Mouse (Mus musculus): ENCODE measurements around the gene Ndufb2. TPM values are rescaled to one million over a fixed set of nuclear protein-coding genes. Genes with fewer than 3 reads are reported as not detected.

Gene Ndufb2
- polyA plus RNA-seq, 1 experiment from 2014 or later, result 423 TPM

GRCm38 (mm10) chr6:39574951-39575350 lies 17.4 kb upstream of the Ndufb2 start:
- no peaks in the 10 kb centered on the region for H3K9me3 ChIP-seq (ENCODE audit: control insufficient read depth, low read length)
- 69% methylated on average over 7 of the region's 7 CpGs for WGBS
- H3K9ac ChIP-seq (ENCODE audit: low read depth, low read length), result peak overlapping the region; percentile 90

DNA sequence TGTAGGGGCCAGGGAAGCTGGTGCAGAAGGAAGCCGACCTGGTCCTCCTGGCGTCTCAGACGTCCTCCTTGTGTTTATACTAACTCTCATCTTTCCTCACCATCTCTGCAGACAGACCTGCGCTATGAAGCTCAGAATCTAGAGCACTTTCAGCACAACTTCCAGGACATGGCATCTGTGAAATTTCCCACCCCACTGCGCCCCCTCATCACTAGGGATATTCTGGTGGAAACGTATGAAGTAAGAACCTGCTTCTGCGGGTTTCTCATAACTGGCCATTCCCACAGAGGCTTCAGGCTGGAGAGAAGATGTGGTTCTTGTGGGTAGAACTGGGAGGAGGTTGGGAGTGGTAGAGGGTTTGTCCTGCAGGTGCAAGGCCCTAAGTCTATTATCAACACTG lies 12.8 kb upstream of the Ndufb2 start:
- Histone ChIP-seq H3K9me3 (ENCODE audit: control insufficient read depth, low read length) (no peaks in the 10 kb centered on the region), H3K27me3 (replicated peaks; ENCODE audit: control insufficient read depth, insufficient read depth, low read length) (no peaks in the 10 kb centered on the region), H3K9ac (ENCODE audit: low read depth, low read length) (no peak overlapping the region), H3K4me2 (ENCODE audit: low read depth, low read length) (no peak overlapping the region), H3K27ac (ENCODE audit: low read length) (no peak overlapping the region), H3K36me3 (ENCODE audit: control insufficient read depth, insufficient read depth, low read length) (0 out of 2 replicates have a peak, but pooled peaks cover 14% of the 10 kb centered on the region), H3K4me3 (ENCODE audit: low read length) (no peak overlapping the region), H3K4me1 (ENCODE audit: control insufficient read depth, insufficient read depth, low read length) (peaks cover 6% of the 10 kb centered on the region)
- ATAC-seq, result no peak
- WGBS, result 86% methylated on average over 7 of the region's 7 CpGs

More at GRCm38 (mm10) chr6:39574951-39575350, 17.4 kb upstream of the Ndufb2 start:
- no peak for ATAC-seq
- Histone ChIP-seq H3K27me3 (replicated peaks; ENCODE audit: control insufficient read depth, insufficient read depth, low read length) (no peaks in the 10 kb centered on the region), H3K4me3 (ENCODE audit: low read length) (peak overlapping the region; percentile 86), H3K4me2 (ENCODE audit: low read depth, low read length) (peak overlapping the region; percentile 89), H3K36me3 (ENCODE audit: control insufficient read depth, insufficient read depth, low read length) (no peaks in the 10 kb centered on the region), H3K4me1 (ENCODE audit: control insufficient read depth, insufficient read depth, low read length) (peaks cover 8% of the 10 kb centered on the region), H3K27ac (ENCODE audit: low read length) (no peak overlapping the region)

- Histone ChIP-seq H3K4me3 (ENCODE audit: low read length) (no peak overlapping the region), H3K9me3 (ENCODE audit: control insufficient read depth, low read length) (no peaks in the 10 kb centered on the region), H3K9ac (ENCODE audit: low read depth, low read length) (no peak overlapping the region), H3K27ac (ENCODE audit: low read length) (no peak overlapping the region), H3K4me2 (ENCODE audit: low read depth, low read length) (no peak overlapping the region), H3K4me1 (ENCODE audit: control insufficient read depth, insufficient read depth, low read length) (no peaks in the 10 kb centered on the region), H3K36me3 (ENCODE audit: control insufficient read depth, insufficient read depth, low read length) (0 out of 2 replicates have a peak, but pooled peaks cover 14% of the 10 kb centered on the region), H3K27me3 (replicated peaks; ENCODE audit: control insufficient read depth, insufficient read depth, low read length) (no peaks in the 10 kb centered on the region)
- no peak for ATAC-seq
- WGBS, result 100% methylated on average over 2 of the region's 2 CpGs
These were observed 11.8 kb upstream of the Ndufb2 start for GRCm38 (mm10) chr6:39580558-39580957.

DNA sequence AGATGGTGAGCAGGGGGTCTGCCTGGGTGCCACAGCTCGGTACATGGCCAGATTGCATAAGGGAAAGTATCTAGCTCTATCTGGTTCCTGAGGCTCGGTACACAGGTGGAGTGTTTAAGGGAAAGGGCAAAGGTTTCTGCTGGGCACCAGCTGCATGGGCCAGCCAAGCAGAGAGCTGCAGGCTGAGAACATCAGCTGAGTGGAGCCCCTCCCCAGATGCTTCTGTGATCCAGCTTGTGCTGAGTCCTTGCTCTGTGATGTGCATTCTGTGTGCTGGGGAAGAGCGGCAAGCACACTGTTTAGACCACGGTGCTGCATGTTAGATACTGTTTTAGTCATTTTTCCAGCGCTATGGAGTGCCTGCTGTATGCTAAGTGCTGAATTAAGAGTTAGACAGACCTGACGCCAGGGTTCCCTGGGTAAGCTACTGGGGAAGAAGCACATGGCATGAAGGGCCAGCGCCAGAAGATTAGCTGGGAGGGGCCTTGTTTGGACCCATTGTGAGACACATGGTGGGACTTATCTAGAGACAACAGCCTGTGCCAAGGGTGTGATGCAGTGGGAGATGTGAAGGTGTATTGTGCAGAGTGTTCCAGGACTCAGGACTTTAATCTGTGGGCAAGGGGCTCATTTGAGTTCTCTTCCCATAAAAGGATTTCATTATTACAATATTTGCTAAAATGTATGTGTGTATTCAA lies 11.1 kb upstream of the Ndufb2 start:
- WGBS, result 74% methylated on average over 7 of the region's 7 CpGs
- Histone ChIP-seq H3K4me3 (ENCODE audit: low read length) (no peak overlapping the region), H3K4me1 (ENCODE audit: control insufficient read depth, insufficient read depth, low read length) (no peaks in the 10 kb centered on the region), H3K27me3 (replicated peaks; ENCODE audit: control insufficient read depth, insufficient read depth, low read length) (no peaks in the 10 kb centered on the region), H3K36me3 (ENCODE audit: control insufficient read depth, insufficient read depth, low read length) (0 out of 2 replicates have a peak, but pooled peaks cover 14% of the 10 kb centered on the region), H3K4me2 (ENCODE audit: low read depth, low read length) (no peak overlapping the region), H3K9ac (ENCODE audit: low read depth, low read length) (no peak overlapping the region), H3K27ac (ENCODE audit: low read length) (no peak overlapping the region), H3K9me3 (ENCODE audit: control insufficient read depth, low read length) (no peaks in the 10 kb centered on the region)
- peak; percentile 33; the same call in 1 of the 2 replicates for ATAC-seq

GRCm38 (mm10) chr6:39585517-39585916 lies 6.9 kb upstream of the Ndufb2 start, which contains the start of gene Gm42420:
Gene Gm42420 (plus strand): TSS chr6:39585753.
- H3K36me3 ChIP-seq (ENCODE audit: control insufficient read depth, insufficient read depth, low read length), result peaks cover 19% of the 10 kb centered on the region
- H3K27ac ChIP-seq (ENCODE audit: low read length), result no peak within 1 kb of the TSS
- no peak for ATAC-seq
- H3K9me3 ChIP-seq (ENCODE audit: control insufficient read depth, low read length), result no peaks in the 10 kb centered on the region
- no peak within 1 kb of the TSS for H3K4me3 ChIP-seq (ENCODE audit: low read length)
- 94% methylated on average over 6 of the region's 6 CpGs for WGBS
- H3K27me3 ChIP-seq (replicated peaks; ENCODE audit: control insufficient read depth, insufficient read depth, low read length), result no peaks in the 10 kb centered on the region
- no peak within 1 kb of the TSS for H3K4me2 ChIP-seq (ENCODE audit: low read depth, low read length)
- no peaks in the 10 kb centered on the region for H3K4me1 ChIP-seq (ENCODE audit: control insufficient read depth, insufficient read depth, low read length)
- H3K9ac ChIP-seq (ENCODE audit: low read depth, low read length), result no peak within 1 kb of the TSS

- ATAC-seq, result no peak
- H3K4me3 ChIP-seq (ENCODE audit: low read length), result no peak overlapping the region
- H3K27me3 ChIP-seq (replicated peaks; ENCODE audit: control insufficient read depth, insufficient read depth, low read length), result no peaks in the 10 kb centered on the region
- peaks cover 7% of the 10 kb centered on the region for H3K4me1 ChIP-seq (ENCODE audit: control insufficient read depth, insufficient read depth, low read length)
- 96% methylated on average over 4 of the region's 4 CpGs for WGBS
- peaks cover 3% of the 10 kb centered on the region for H3K36me3 ChIP-seq (ENCODE audit: control insufficient read depth, insufficient read depth, low read length)
- no peak overlapping the region for H3K9ac ChIP-seq (ENCODE audit: low read depth, low read length)
- H3K27ac ChIP-seq (ENCODE audit: low read length), result no peak overlapping the region
- no peaks in the 10 kb centered on the region for H3K9me3 ChIP-seq (ENCODE audit: control insufficient read depth, low read length)
- peak overlapping the region; percentile 66; the same call in 1 of the 2 replicates for H3K4me2 ChIP-seq (ENCODE audit: low read depth, low read length)
These were observed 893 bp upstream of the Ndufb2 start for GRCm38 (mm10) chr6:39591481-39591880.

DNA sequence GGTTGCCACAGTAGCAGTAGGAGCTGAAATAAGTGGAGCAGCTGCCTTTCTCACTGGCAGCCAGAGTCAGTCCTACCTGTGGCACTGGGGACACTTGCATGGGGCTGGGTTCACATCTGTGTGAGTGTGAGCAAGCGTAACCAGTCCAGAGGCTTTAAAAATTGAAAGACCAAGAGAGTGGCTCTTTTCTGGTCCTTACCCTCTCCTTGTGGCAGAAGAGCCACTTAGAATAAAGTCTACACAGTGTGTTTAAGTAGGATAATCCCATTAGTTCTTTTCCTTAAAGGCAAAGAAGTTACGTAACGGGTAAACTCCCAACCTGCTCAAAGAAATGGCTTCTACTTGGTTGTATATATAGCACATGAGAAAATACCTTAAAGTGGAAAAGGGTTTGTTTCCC lies 8.5 kb downstream of the Ndufb2 start:
- Histone ChIP-seq H3K9ac (ENCODE audit: low read depth, low read length) (no peak overlapping the region), H3K4me1 (ENCODE audit: control insufficient read depth, insufficient read depth, low read length) (no peaks in the 10 kb centered on the region), H3K27ac (ENCODE audit: low read length) (no peak overlapping the region), H3K4me2 (ENCODE audit: low read depth, low read length) (no peak overlapping the region), H3K36me3 (ENCODE audit: control insufficient read depth, insufficient read depth, low read length) (peaks cover 14% of the 10 kb centered on the region), H3K4me3 (ENCODE audit: low read length) (no peak overlapping the region), H3K9me3 (ENCODE audit: control insufficient read depth, low read length) (no peaks in the 10 kb centered on the region), H3K27me3 (replicated peaks; ENCODE audit: control insufficient read depth, insufficient read depth, low read length) (no peaks in the 10 kb centered on the region)
- WGBS, result 96% methylated on average over 3 of the region's 3 CpGs
- no peak for ATAC-seq

DNA sequence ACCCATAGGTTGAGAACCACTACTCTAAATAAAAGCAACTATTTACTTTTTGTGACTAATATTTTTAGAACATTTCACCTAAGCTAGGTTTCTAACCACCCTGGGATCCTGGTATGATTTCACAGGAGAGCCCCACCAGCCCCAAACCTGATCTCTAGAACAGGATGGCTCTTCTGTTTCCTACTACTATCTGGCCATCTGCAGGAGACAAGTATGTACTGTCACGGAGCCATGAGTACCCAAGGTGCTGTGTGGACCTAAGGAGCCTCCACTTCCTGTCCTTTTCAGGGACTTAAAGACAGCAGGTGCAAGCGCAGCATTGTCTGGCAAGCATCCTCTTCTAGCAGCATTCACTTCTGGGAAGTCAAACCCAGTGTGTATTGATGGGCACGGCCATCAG lies 9.5 kb downstream of the Ndufb2 start:
- ATAC-seq, result no peak
- peaks cover 14% of the 10 kb centered on the region for H3K36me3 ChIP-seq (ENCODE audit: control insufficient read depth, insufficient read depth, low read length)
- no peaks in the 10 kb centered on the region for H3K27me3 ChIP-seq (replicated peaks; ENCODE audit: control insufficient read depth, insufficient read depth, low read length)
- no peak overlapping the region for H3K27ac ChIP-seq (ENCODE audit: low read length)
- no peak overlapping the region for H3K9ac ChIP-seq (ENCODE audit: low read depth, low read length)
- no peaks in the 10 kb centered on the region for H3K4me1 ChIP-seq (ENCODE audit: control insufficient read depth, insufficient read depth, low read length)
- H3K9me3 ChIP-seq (ENCODE audit: control insufficient read depth, low read length), result no peaks in the 10 kb centered on the region
- 79% methylated on average over 3 of the region's 3 CpGs for WGBS
- H3K4me2 ChIP-seq (ENCODE audit: low read depth, low read length), result no peak overlapping the region
- no peak overlapping the region for H3K4me3 ChIP-seq (ENCODE audit: low read length)

- whole genome bisulfite sequencing, result 73% methylated on average over 5 of the region's 5 CpGs
- Histone ChIP-seq H3K9ac (ENCODE audit: low read depth, low read length) (no peak overlapping the region), H3K27ac (ENCODE audit: low read length) (no peak overlapping the region), H3K27me3 (replicated peaks; ENCODE audit: control insufficient read depth, insufficient read depth, low read length) (no peaks in the 10 kb centered on the region), H3K9me3 (ENCODE audit: control insufficient read depth, low read length) (no peaks in the 10 kb centered on the region), H3K4me3 (ENCODE audit: low read length) (no peak overlapping the region), H3K4me1 (ENCODE audit: control insufficient read depth, insufficient read depth, low read length) (0 out of 2 replicates have a peak, but pooled peaks cover 2% of the 10 kb centered on the region), H3K4me2 (ENCODE audit: low read depth, low read length) (no peak overlapping the region), H3K36me3 (ENCODE audit: control insufficient read depth, insufficient read depth, low read length) (peaks cover 11% of the 10 kb centered on the region)
- no peak for ATAC-seq
These were observed 12.2 kb downstream of the Ndufb2 start for GRCm38 (mm10) chr6:39604565-39604964.

All from intestine, embryonic 16.5 days (tissue).